Mouse (Mus musculus): ENCODE data around the gene Fgf18. TPM values are rescaled to one million over a fixed set of nuclear protein-coding genes. Genes with fewer than 3 reads are reported as not detected.

Gene Fgf18
- total and polyA plus RNA-seq, 3 experiments = 0.15 to 0.40 TPM; not detected in 1

DNA sequence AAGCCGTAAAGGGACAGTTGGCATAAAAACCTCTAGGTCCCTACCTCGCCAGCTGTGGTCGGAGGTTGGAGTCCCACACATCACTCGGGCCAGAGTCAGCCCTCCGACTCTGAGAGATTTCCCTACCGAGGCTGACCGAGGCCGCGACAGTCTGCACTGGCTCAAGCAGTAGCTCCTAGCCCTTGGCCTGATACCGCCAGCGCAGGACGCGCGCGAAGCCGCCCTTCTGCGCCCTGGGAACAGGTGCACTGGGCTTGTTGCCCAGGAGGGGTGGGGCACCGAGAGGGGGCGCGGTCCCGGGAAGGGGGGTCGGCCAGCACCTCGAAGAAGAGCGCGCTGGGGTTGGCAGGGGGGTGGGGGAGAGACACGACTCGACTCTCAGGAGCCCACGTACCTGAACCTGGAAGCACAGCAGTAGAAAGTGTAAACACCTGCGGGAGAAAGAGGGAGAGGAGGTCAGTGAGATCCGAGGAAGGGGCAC lies 509 bp downstream of the Fgf18 start:
- no peaks in the 10 kb centered on the region for H3K79me2 ChIP-seq (ENCODE audit: control insufficient read depth, insufficient read depth, low read length, poor library complexity)
- H3K27me3 ChIP-seq (ENCODE audit: control insufficient read depth in 1 of 2, insufficient read depth in 2 of 2, low read length in 2 of 2) = no peaks in the 10 kb centered on the region
- no peak overlapping the region for H3K9ac ChIP-seq (ENCODE audit: control insufficient read depth, low read depth, low read length, poor library complexity, severe bottlenecking)
- TF ChIP-seq GABPA (IDR thresholded peaks at IDR 0.05; ENCODE audit: low read depth, low read length) = no peak
- TF ChIP-seq MXI1 (IDR thresholded peaks at IDR 0.05; ENCODE audit: low read depth, low read length) = no peak
- no peak for TF ChIP-seq POLR2A (IDR thresholded peaks at IDR 0.05; ENCODE audit: control insufficient read depth in 1 of 2, insufficient read depth in 1 of 2, low read depth in 1 of 2, low read length in 2 of 2, poor library complexity in 1 of 2)
- TF ChIP-seq SMC3 (IDR thresholded peaks at IDR 0.05; ENCODE audit: low read depth, low read length) = no peak
- no peak for TF ChIP-seq POLR2AphosphoS5 (IDR thresholded peaks at IDR 0.05; ENCODE audit: borderline replicate concordance, low read depth, low read length)
- no peak for TF ChIP-seq E2F4 (IDR thresholded peaks at IDR 0.05; ENCODE audit: borderline replicate concordance, low read depth, low read length)
- TF ChIP-seq BHLHE40 (IDR thresholded peaks at IDR 0.05; ENCODE audit: borderline replicate concordance, low read depth, low read length) = no peak
- TF ChIP-seq MAZ (IDR thresholded peaks at IDR 0.05; ENCODE audit: low read depth, low read length) = no peak
- no peaks in the 10 kb centered on the region for H3K4me1 ChIP-seq (ENCODE audit: control insufficient read depth in 1 of 2, insufficient read depth in 2 of 2, low read length in 2 of 2)
- DNase-seq (ENCODE audit: low read depth, low spot score) = peak; percentile 28
- H3K27ac ChIP-seq (ENCODE audit: control insufficient read depth, low read depth, low read length) = no peak overlapping the region
- H3K36me3 ChIP-seq (ENCODE audit: control insufficient read depth in 1 of 2, insufficient read depth in 2 of 2, low read length in 2 of 2) = peaks cover 0 to 2% of the 10 kb centered on the region in 2 experiments; a peak in 3 of 4 replicates
- H3K4me3 ChIP-seq (ENCODE audit: control insufficient read depth in 1 of 2, insufficient read depth in 1 of 2, low read depth in 2 of 2, low read length in 2 of 2) = no peak overlapping the region
- H3K9me3 ChIP-seq (replicated peaks; ENCODE audit: insufficient read depth, low read length) = no peaks in the 10 kb centered on the region

DNA sequence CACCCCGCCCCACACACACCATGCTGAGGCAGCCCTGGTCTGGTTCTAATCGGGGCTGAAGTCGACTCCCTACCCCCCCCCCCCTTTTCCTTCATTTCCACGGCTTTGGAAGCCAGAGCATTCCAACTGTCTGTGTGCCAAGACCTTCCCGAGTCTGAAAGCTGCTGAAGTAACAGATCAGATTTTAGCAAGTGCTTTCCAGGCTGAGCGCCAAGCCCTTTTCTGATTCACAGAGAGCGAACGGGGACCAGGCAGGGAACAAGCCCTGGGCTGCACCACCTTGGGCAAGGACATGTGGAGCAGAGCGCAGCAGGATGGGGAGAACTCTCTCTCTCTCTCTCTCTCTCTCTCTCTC lies 1.1 kb downstream of the Fgf18 start:
- DNase-seq (ENCODE audit: low read depth, low spot score) = peak; percentile 32
- no peaks in the 10 kb centered on the region for H3K79me2 ChIP-seq (ENCODE audit: control insufficient read depth, insufficient read depth, low read length, poor library complexity)

DNA sequence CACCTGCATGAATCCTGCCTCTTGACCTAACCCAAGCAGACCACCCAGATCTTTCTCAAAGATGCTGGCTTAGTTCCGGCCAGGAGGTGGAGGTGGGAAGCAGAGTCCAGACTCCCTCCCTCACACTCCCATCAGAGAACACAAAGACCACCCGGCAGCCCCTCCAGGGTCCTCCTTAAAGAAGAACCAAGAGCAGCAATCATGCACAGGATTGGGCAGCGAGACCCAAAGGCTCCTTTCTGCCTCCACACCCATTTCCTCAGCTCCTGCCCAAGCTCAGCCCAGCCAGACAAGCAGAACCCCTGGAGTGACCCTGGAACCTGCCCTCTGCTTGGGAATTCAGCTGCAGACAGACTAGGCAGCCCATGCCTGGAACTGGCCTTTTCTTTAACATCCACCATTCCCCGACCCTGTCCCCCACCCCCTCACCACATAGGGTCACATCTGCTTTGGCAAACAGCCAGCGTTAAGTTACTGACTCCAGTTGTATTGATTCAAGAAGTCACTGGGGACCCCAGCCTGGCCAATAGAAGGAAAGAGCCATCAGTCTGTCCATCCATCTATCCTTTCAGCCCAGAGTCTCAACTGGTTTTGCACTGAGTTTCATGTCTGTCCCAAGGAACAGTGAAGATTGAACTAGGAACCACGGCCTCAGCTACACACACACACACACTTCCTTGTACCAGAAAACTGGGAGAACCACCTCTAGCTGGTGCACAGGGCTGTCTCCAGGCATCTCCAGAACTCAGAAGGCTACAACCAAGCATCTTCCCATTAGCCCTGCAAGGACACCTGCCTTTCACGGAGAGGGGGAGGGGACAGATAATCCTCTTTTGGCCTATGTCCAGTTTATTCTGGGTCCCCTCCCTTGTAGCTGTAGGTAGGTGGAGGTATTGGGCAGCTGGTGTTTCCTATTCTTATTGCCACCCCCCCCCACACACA lies 1.7 kb downstream of the Fgf18 start:
- TF ChIP-seq TBP (IDR thresholded peaks at IDR 0.05; ENCODE audit: low read depth, low read length) = no peak
- no peak for TF ChIP-seq ZKSCAN1 (IDR thresholded peaks at IDR 0.05; ENCODE audit: low read depth, low read length)
- Histone ChIP-seq H3K36me3 (ENCODE audit: control insufficient read depth in 1 of 2, insufficient read depth in 2 of 2, low read length in 2 of 2) (peaks cover 0 to 2% of the 10 kb centered on the region in 2 experiments; a peak in 1 of 4 replicates), H3K9ac (ENCODE audit: control insufficient read depth, low read depth, low read length, poor library complexity, severe bottlenecking) (no peak overlapping the region), H3K27me3 (ENCODE audit: control insufficient read depth in 1 of 2, insufficient read depth in 2 of 2, low read length in 2 of 2) (no peaks in the 10 kb centered on the region), H3K4me3 (ENCODE audit: control insufficient read depth in 1 of 2, insufficient read depth in 1 of 2, low read depth in 2 of 2, low read length in 2 of 2) (no peak overlapping the region), H3K27ac (ENCODE audit: control insufficient read depth, low read depth, low read length) (no peak overlapping the region), H3K4me1 (ENCODE audit: control insufficient read depth in 1 of 2, insufficient read depth in 2 of 2, low read length in 2 of 2) (no peaks in the 10 kb centered on the region), H3K9me3 (replicated peaks; ENCODE audit: insufficient read depth, low read length) (no peaks in the 10 kb centered on the region), H3K79me2 (ENCODE audit: control insufficient read depth, insufficient read depth, low read length, poor library complexity) (no peaks in the 10 kb centered on the region)
- no peak for DNase-seq (ENCODE audit: low read depth, low spot score)

More for the DNA sequence above, 1.1 kb downstream of the Fgf18 start:
- no peaks in the 10 kb centered on the region for H3K27me3 ChIP-seq (ENCODE audit: control insufficient read depth in 1 of 2, insufficient read depth in 2 of 2, low read length in 2 of 2)
- TF ChIP-seq NRF1 (IDR thresholded peaks at IDR 0.05; ENCODE audit: insufficient read depth, low read depth, low read length, poor library complexity, severe bottlenecking) (no peak), USF1 (IDR thresholded peaks at IDR 0.05; ENCODE audit: low read depth, low read length) (no peak), TBP (IDR thresholded peaks at IDR 0.05; ENCODE audit: low read depth, low read length) (no peak), ZMIZ1 (IDR thresholded peaks at IDR 0.05; ENCODE audit: low read depth, low read length) (no peak), SMC3 (IDR thresholded peaks at IDR 0.05; ENCODE audit: low read depth, low read length) (no peak), POLR2A (IDR thresholded peaks at IDR 0.05; ENCODE audit: control insufficient read depth in 1 of 2, insufficient read depth in 1 of 2, low read depth in 1 of 2, low read length in 2 of 2, poor library complexity in 1 of 2) (no peak)
- no peak overlapping the region for H3K4me3 ChIP-seq (ENCODE audit: control insufficient read depth in 1 of 2, insufficient read depth in 1 of 2, low read depth in 2 of 2, low read length in 2 of 2)
- H3K9me3 ChIP-seq (replicated peaks; ENCODE audit: insufficient read depth, low read length) = no peaks in the 10 kb centered on the region
- no peaks in the 10 kb centered on the region for H3K4me1 ChIP-seq (ENCODE audit: control insufficient read depth in 1 of 2, insufficient read depth in 2 of 2, low read length in 2 of 2)
- H3K9ac ChIP-seq (ENCODE audit: control insufficient read depth, low read depth, low read length, poor library complexity, severe bottlenecking) = no peak overlapping the region
- peaks cover 0 to 2% of the 10 kb centered on the region in 2 experiments; a peak in 1 of 4 replicates for H3K36me3 ChIP-seq (ENCODE audit: control insufficient read depth in 1 of 2, insufficient read depth in 2 of 2, low read length in 2 of 2)
- no peak overlapping the region for H3K27ac ChIP-seq (ENCODE audit: control insufficient read depth, low read depth, low read length)

Data from MEL (cell line).